Mouse (Mus musculus): Measurements from ENCODE around the gene Jun.

GRCm38 (mm10) chr4:95057264-95057663 lies 5.2 kb upstream of the Jun start:
- TF ChIP-seq POLR2A (IDR thresholded peaks at IDR 0.05; ENCODE audit: low read depth, low read length), result no peak
- TF ChIP-seq CTCF (conservative IDR thresholded peaks at IDR 0.05; ENCODE audit: insufficient read depth, insufficient read length, low read depth, low read length), result no peak

All from kidney, adult 2 months (tissue).